Mouse (Mus musculus): Measurements from ENCODE around the gene Dicer1. TPM values are rescaled to one million over a fixed set of nuclear protein-coding genes. Genes with fewer than 3 reads are reported as not detected.
"Not testable (repeated sequence)": the region's sequence is repeated elsewhere in the genome, so short reads cannot be mapped to it uniquely, and the experiment has no call there.

Gene Dicer1
- polyA plus RNA-seq, 2 experiments: 19.9 to 28.7 TPM

DNA sequence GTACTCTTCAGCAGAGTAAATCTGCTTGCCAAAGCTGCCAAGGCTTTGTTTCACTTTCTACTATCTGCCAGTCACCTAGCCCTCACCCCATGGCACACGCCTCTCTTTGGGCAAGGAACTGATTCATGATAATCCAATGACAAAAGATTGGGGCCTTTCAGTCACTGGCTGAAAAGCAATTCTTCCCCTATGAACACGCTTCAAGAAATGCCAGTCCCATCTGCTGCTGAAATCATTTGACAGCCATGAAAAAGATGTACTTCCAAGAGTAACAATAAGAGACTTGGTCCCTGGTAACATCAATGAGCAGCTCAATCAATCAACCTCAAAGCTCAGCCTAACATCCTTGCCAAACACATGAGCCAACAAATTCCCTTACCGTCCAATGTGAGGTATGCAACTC is 15.8 kb downstream of the Dicer1 start:
- no peak for DNase-seq (ENCODE audit: low spot score)

DNA sequence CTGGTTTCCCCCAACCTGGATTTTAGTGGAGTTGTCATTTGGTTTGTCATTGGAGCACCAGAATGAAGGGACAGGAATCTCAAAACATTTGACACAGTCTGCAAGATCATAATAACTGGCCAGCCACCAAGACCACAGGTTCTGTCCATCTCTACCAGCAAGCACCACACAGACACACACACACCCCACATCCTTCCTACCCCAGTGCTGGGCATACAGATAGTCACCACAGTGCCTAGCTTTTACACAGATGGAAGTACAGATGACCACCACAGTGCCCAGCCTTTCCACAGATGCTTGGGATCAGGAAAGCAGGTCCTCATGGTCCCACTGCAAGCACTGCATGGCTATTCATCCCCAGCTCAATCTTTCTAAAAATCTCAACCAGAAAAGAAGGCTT is 18.6 kb downstream of the Dicer1 start:
- TF ChIP-seq POLR2A (IDR thresholded peaks at IDR 0.05; ENCODE audit: borderline replicate concordance, extremely low read depth, insufficient read depth, insufficient read length): no peak
- H3K36me3 ChIP-seq (ENCODE audit: control insufficient read depth, insufficient read depth, low read length): peaks cover 56% of the 10 kb centered on the region

More for the DNA sequence above, 15.8 kb downstream of the Dicer1 start:
- TF ChIP-seq POLR2A (IDR thresholded peaks at IDR 0.05; ENCODE audit: borderline replicate concordance, extremely low read depth, insufficient read depth, insufficient read length): no peak
- H3K4me1 ChIP-seq (ENCODE audit: control insufficient read depth, insufficient read depth, low read length): peaks cover 13% of the 10 kb centered on the region
- no peak overlapping the region for H3K27ac ChIP-seq (replicated peaks; ENCODE audit: low read depth, low read length)
- H3K9me3 ChIP-seq (ENCODE audit: control insufficient read depth, low read length): no peaks in the 10 kb centered on the region
- no peak overlapping the region for H3K4me2 ChIP-seq (replicated peaks; ENCODE audit: low read depth, low read length, severe bottlenecking)
- H3K4me3 ChIP-seq (replicated peaks; ENCODE audit: low read length): no peak overlapping the region
- H3K36me3 ChIP-seq (ENCODE audit: control insufficient read depth, insufficient read depth, low read length): peaks cover 30% of the 10 kb centered on the region
- no peak overlapping the region for H3K9ac ChIP-seq (ENCODE audit: low read depth, low read length, severe bottlenecking)
- H3K27me3 ChIP-seq (ENCODE audit: control insufficient read depth, insufficient read depth, low read length): no peaks in the 10 kb centered on the region
- no peak for ATAC-seq (ENCODE audit: low FRiP score, low read depth)
- 48% methylated on average over 3 of the region's 3 CpGs for WGBS

DNA sequence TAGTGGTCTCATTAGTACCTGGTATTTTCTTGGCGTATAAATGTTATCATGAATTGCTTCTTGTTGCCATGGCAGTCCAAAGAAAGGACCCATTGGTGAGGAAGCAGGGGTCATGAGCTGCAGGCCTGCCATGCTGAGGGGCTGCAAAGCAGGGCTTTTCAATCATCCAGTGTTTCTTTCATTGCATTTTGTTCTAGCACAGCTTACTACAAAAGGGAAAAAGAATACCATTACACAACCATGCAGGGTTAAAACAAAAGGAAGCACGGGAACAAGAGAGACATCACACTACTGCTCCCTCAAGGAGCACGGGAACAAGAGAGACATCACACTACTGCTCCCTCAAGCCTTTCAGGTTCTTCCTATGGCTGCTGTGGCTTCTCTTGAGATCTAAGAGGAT is 20.0 kb downstream of the Dicer1 start:
- no peaks in the 10 kb centered on the region for H3K27me3 ChIP-seq (ENCODE audit: control insufficient read depth, insufficient read depth, low read length)
- peaks cover 2% of the 10 kb centered on the region for H3K4me1 ChIP-seq (ENCODE audit: control insufficient read depth, insufficient read depth, low read length)
- H3K9ac ChIP-seq (ENCODE audit: low read depth, low read length, severe bottlenecking): no peak overlapping the region
- H3K9me3 ChIP-seq (ENCODE audit: control insufficient read depth, low read length): no peaks in the 10 kb centered on the region
- WGBS: 77% methylated on average over 3 of the region's 3 CpGs
- no peak overlapping the region for H3K4me3 ChIP-seq (replicated peaks; ENCODE audit: low read length)
- DNase-seq (ENCODE audit: low spot score) (no peak), ATAC-seq (ENCODE audit: low FRiP score, low read depth) (no peak)
- no peak overlapping the region for H3K4me2 ChIP-seq (replicated peaks; ENCODE audit: low read depth, low read length, severe bottlenecking)
- peaks cover 62% of the 10 kb centered on the region for H3K36me3 ChIP-seq (ENCODE audit: control insufficient read depth, insufficient read depth, low read length)
- TF ChIP-seq POLR2A (IDR thresholded peaks at IDR 0.05; ENCODE audit: borderline replicate concordance, extremely low read depth, insufficient read depth, insufficient read length): no peak
- no peak overlapping the region for H3K27ac ChIP-seq (replicated peaks; ENCODE audit: low read depth, low read length)

More for the DNA sequence above, 18.6 kb downstream of the Dicer1 start:
- no peak overlapping the region for H3K27ac ChIP-seq (replicated peaks; ENCODE audit: low read depth, low read length)
- H3K27me3 ChIP-seq (ENCODE audit: control insufficient read depth, insufficient read depth, low read length): no peaks in the 10 kb centered on the region
- H3K9ac ChIP-seq (ENCODE audit: low read depth, low read length, severe bottlenecking): no peak overlapping the region
- no peak overlapping the region for H3K4me3 ChIP-seq (replicated peaks; ENCODE audit: low read length)
- peaks cover 2% of the 10 kb centered on the region for H3K4me1 ChIP-seq (ENCODE audit: control insufficient read depth, insufficient read depth, low read length)
- no peak for ATAC-seq (ENCODE audit: low FRiP score, low read depth)
- H3K4me2 ChIP-seq (replicated peaks; ENCODE audit: low read depth, low read length, severe bottlenecking): no peak overlapping the region
- no peaks in the 10 kb centered on the region for H3K9me3 ChIP-seq (ENCODE audit: control insufficient read depth, low read length)
- no peak for DNase-seq (ENCODE audit: low spot score)

DNA sequence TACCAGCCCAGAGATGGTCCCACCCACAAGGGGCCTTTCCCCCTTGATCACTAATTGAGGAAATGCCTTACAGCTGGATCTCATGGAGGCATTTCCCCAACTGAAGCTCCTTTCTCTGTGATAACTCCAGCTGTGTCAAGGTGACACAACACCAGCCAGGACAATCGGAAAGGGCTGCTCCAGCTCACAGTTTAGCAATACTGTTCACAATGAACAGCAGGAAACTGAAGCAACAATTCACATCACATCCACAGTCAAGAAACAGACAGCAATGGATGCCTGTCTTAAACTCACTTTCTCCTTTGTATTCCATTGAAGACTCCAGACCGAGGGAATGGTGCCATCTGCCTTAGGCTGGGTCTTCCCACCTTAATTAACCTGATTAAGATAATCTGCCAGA is 25.3 kb downstream of the Dicer1 start:
- not testable (repeated sequence) for DNase-seq (ENCODE audit: low spot score); H3K4me1 ChIP-seq (ENCODE audit: control insufficient read depth, insufficient read depth, low read length); H3K4me2 ChIP-seq (replicated peaks; ENCODE audit: low read depth, low read length, severe bottlenecking); H3K27me3 ChIP-seq (ENCODE audit: control insufficient read depth, insufficient read depth, low read length); ATAC-seq (ENCODE audit: low FRiP score, low read depth); H3K9ac ChIP-seq (ENCODE audit: low read depth, low read length, severe bottlenecking); H3K9me3 ChIP-seq (ENCODE audit: control insufficient read depth, low read length); H3K27ac ChIP-seq (replicated peaks; ENCODE audit: low read depth, low read length); H3K4me3 ChIP-seq (replicated peaks; ENCODE audit: low read length)
- WGBS: 81% methylated on average over 2 of the region's 2 CpGs
- H3K36me3 ChIP-seq (ENCODE audit: control insufficient read depth, insufficient read depth, low read length): peaks cover 82% of the 10 kb centered on the region

DNA sequence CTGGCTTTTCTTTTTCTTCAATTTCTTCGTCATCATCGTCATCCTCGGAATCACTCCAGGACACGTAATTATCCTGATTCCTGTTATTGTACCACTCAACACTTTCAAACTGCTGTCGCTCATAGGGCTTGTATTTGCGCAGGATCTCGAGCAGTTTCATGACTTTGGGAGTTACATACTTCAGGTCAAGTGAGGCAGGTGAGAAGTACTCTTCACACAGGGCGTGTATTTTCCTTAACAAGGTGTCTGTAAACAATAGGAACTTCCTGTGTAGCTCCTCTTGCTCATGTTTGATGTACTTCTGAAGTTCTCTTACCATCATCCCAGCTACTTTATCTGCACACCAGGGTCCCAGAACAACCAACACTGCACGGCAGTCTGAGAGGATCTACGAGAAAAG is 29.7 kb downstream of the Dicer1 start:
- peaks cover 69% of the 10 kb centered on the region for H3K36me3 ChIP-seq (ENCODE audit: control insufficient read depth, insufficient read depth, low read length)
- H3K9me3 ChIP-seq (ENCODE audit: control insufficient read depth, low read length): no peaks in the 10 kb centered on the region
- DNase-seq (ENCODE audit: low spot score) (no peak), ATAC-seq (ENCODE audit: low FRiP score, low read depth) (no peak)
- no peak overlapping the region for H3K9ac ChIP-seq (ENCODE audit: low read depth, low read length, severe bottlenecking)
- H3K27ac ChIP-seq (replicated peaks; ENCODE audit: low read depth, low read length): no peak overlapping the region
- H3K4me2 ChIP-seq (replicated peaks; ENCODE audit: low read depth, low read length, severe bottlenecking): no peak overlapping the region
- no peaks in the 10 kb centered on the region for H3K4me1 ChIP-seq (ENCODE audit: control insufficient read depth, insufficient read depth, low read length)
- H3K27me3 ChIP-seq (ENCODE audit: control insufficient read depth, insufficient read depth, low read length): no peaks in the 10 kb centered on the region
- WGBS: 90% methylated on average over 10 of the region's 10 CpGs
- H3K4me3 ChIP-seq (replicated peaks; ENCODE audit: low read length): no peak overlapping the region
- TF ChIP-seq POLR2A (IDR thresholded peaks at IDR 0.05; ENCODE audit: borderline replicate concordance, extremely low read depth, insufficient read depth, insufficient read length): no peak

DNA sequence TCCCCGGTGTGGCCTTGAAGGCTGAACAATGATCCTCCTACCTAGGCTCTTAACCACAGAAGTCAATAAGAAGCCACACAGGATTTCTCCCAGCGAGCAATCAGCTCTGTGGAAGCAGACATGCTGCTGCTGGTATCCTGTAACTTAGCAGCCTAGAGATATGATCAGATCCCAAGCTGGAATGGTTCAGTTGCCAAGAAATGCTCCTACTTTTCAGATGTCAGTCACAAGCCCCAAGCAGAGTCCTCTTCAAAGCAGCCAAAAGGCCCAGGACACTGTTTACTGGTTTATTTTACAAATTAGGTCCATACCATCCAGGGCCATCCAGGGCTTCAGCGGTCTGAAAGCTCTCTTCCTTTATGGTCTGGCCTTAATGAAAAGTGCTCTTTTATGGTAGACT is 30.7 kb downstream of the Dicer1 start:
- H3K27me3 ChIP-seq (ENCODE audit: control insufficient read depth, insufficient read depth, low read length): no peaks in the 10 kb centered on the region
- H3K36me3 ChIP-seq (ENCODE audit: control insufficient read depth, insufficient read depth, low read length): peaks cover 62% of the 10 kb centered on the region
- ATAC-seq (ENCODE audit: low FRiP score, low read depth): no peak
- H3K9ac ChIP-seq (ENCODE audit: low read depth, low read length, severe bottlenecking): no peak overlapping the region
- no peak overlapping the region for H3K4me2 ChIP-seq (replicated peaks; ENCODE audit: low read depth, low read length, severe bottlenecking)
- H3K4me1 ChIP-seq (ENCODE audit: control insufficient read depth, insufficient read depth, low read length): 0 out of 2 replicates have a peak, but pooled peaks cover 6% of the 10 kb centered on the region
- no peaks in the 10 kb centered on the region for H3K9me3 ChIP-seq (ENCODE audit: control insufficient read depth, low read length)
- no peak for TF ChIP-seq POLR2A (IDR thresholded peaks at IDR 0.05; ENCODE audit: borderline replicate concordance, extremely low read depth, insufficient read depth, insufficient read length)
- DNase-seq (ENCODE audit: low spot score): no peak
- no peak overlapping the region for H3K27ac ChIP-seq (replicated peaks; ENCODE audit: low read depth, low read length)
- 53% methylated on average over 3 of the region's 3 CpGs for WGBS
- no peak overlapping the region for H3K4me3 ChIP-seq (replicated peaks; ENCODE audit: low read length)

Measured in limb, embryonic 14.5 days (tissue).